Mouse (Mus musculus): Measurements from ENCODE around the gene Foxp2. TPM values are rescaled to one million over a fixed set of nuclear protein-coding genes. Genes with fewer than 3 reads are reported as not detected.

Foxp2 gene
- polyA plus RNA-seq, 1 experiment from 2014 or later, result 28.3 TPM

GRCm38 (mm10) chr6:15310671-15311070, 409.5 kb downstream of the Foxp2 start:
- H3K4me1 ChIP-seq, result peaks cover 8% of the 10 kb centered on the region
- no peaks in the 10 kb centered on the region for H3K27me3 ChIP-seq
- H3K9ac ChIP-seq, result peak overlapping the region; percentile 12; the same call in 1 of the 2 replicates
- WGBS, result 22% methylated on average over 5 of the region's 5 CpGs
- ATAC-seq, result peak; percentile 70
- H3K27ac ChIP-seq, result no peak overlapping the region; the same call in 1 of the 2 replicates
- H3K4me2 ChIP-seq, result peak overlapping the region; percentile 39
- no peak overlapping the region for H3K4me3 ChIP-seq
- H3K36me3 ChIP-seq (ENCODE audit: poor library complexity, severe bottlenecking), result no peaks in the 10 kb centered on the region
- no peaks in the 10 kb centered on the region for H3K9me3 ChIP-seq (replicated peaks)

DNA sequence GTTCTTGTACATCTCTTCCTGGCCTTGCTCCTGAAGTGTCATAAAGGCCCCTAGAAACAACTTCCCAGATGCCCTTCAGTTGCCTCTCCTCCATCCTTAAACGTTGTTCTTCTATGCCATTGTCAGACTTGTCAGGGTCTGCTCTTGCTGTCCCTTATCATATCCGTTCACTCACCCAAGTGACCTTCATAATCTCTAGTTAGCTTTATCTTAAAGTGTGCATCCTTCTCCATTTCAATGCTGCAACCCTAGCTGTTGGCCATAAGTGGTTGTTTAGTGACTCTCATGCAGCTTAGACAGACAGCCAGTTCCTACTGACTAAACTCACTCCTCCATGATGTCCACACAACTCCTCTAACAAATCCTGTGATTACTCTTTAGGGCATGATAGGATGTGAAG, 415.8 kb downstream of the Foxp2 start:
- no peak overlapping the region for H3K27ac ChIP-seq
- H3K9ac ChIP-seq, result no peak overlapping the region
- WGBS, result 93% methylated on average over 2 of the region's 2 CpGs
- peaks cover 8% of the 10 kb centered on the region for H3K4me1 ChIP-seq
- no peak for ATAC-seq
- H3K36me3 ChIP-seq (ENCODE audit: poor library complexity, severe bottlenecking), result no peaks in the 10 kb centered on the region
- H3K9me3 ChIP-seq (replicated peaks), result no peaks in the 10 kb centered on the region
- H3K27me3 ChIP-seq, result no peaks in the 10 kb centered on the region
- H3K4me2 ChIP-seq, result no peak overlapping the region
- no peak overlapping the region for H3K4me3 ChIP-seq

DNA sequence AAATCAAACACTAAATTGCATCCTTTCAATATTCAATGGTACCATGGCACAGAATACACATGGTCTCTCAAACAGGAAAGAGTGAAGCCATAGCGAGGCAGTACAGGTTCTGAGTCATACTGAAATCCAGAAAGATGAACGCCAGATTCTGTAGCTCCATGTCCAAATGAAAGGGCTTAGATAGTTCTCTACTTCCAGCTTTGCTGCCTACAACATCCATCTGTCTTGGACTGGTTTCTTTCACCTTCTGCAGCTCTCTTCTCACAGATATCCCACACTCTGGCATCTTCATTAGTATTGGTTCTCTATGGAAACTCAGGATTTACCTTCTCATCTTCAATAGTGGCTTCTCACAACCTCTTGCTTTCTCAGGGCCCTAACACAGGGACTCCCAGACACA, 417.2 kb downstream of the Foxp2 start:
- 93% methylated on average over 2 of the region's 2 CpGs for WGBS
- Histone ChIP-seq H3K36me3 (ENCODE audit: poor library complexity, severe bottlenecking) (no peaks in the 10 kb centered on the region), H3K27ac (no peak overlapping the region), H3K9ac (no peak overlapping the region), H3K4me1 (peaks cover 21% of the 10 kb centered on the region), H3K4me3 (no peak overlapping the region), H3K4me2 (no peak overlapping the region), H3K9me3 (replicated peaks) (no peaks in the 10 kb centered on the region), H3K27me3 (no peaks in the 10 kb centered on the region)
- no peak for ATAC-seq

DNA sequence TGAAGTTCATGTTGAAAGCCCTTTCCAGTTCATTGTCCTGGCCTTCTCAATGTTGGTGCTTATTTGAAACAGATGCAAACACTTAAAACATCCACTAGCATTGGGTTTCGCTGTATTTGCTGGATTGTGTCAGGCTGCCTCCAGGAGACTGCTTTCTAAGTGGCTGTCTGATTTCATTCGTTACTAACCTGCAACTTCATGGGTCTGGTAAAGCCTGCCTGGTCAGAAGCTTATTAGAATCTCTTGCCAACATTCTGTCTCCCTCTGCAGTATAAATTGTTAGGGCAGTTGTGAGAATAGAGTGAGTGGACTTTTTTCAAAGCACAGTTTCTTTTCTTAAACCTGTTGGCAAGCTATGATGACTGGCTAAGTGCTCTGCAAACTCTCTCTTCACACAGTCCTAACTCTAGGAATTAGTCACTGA, 420.4 kb downstream of the Foxp2 start:
- H3K27ac ChIP-seq, result no peak overlapping the region
- no peak overlapping the region for H3K4me2 ChIP-seq
- H3K4me3 ChIP-seq, result no peak overlapping the region
- H3K9ac ChIP-seq, result no peak overlapping the region
- peak; percentile 51; the same call in 1 of the 2 replicates for ATAC-seq
- 38% methylated on average over 2 of the region's 2 CpGs for WGBS
- peaks cover 25% of the 10 kb centered on the region for H3K4me1 ChIP-seq
- H3K9me3 ChIP-seq (replicated peaks), result no peaks in the 10 kb centered on the region
- no peaks in the 10 kb centered on the region for H3K27me3 ChIP-seq
- no peaks in the 10 kb centered on the region for H3K36me3 ChIP-seq (ENCODE audit: poor library complexity, severe bottlenecking)

DNA sequence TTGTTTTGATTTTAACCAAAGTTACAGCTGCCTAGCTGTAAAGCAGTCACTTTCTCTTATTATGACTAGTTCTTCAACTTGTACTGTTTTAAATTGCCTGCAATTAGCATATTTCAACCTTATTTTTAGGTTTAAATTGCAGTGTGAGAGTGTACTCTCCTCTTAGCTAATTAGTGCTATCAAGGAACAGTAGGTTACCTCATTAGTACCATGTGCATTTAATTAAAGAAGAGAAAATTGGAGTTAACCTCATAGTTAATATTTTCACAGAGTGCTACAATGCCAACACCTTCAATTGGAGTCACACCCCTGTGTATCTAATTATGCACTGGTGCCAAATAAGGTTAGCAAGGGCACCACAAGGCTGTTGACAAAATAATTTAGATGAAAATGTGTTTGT, 421.9 kb downstream of the Foxp2 start:
- Histone ChIP-seq H3K9me3 (replicated peaks) (no peaks in the 10 kb centered on the region), H3K36me3 (ENCODE audit: poor library complexity, severe bottlenecking) (no peaks in the 10 kb centered on the region), H3K27ac (no peak overlapping the region), H3K9ac (no peak overlapping the region), H3K4me3 (no peak overlapping the region), H3K4me1 (peaks cover 28% of the 10 kb centered on the region), H3K27me3 (no peaks in the 10 kb centered on the region), H3K4me2 (no peak overlapping the region)
- ATAC-seq, result peak; percentile 94

- H3K4me1 ChIP-seq, result no peaks in the 10 kb centered on the region
- 50% methylated on average over 3 of the region's 3 CpGs for WGBS
- ATAC-seq, result peak; percentile 88
Observed at GRCm38 (mm10) chr6:15347705-15348104, 446.6 kb downstream of the Foxp2 start.

DNA sequence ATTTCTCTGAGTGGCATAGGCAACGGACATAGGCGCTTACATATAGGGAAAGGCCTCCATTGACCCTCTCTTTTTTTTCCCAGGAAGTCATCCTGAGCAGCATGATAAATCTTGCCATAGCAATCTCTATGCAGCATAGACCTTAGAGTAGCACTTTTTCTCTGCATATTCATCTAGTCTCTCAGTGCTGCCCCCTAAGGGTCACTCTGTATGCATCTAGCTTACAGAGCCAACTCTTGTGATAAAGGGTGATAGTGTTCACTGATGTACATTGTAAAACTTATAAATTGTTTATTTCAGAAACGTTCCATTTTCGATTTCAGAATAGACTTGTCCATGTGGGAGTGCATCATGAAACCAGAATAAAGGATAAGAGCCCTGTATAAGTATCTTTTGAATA, 454.7 kb downstream of the Foxp2 start:
- Histone ChIP-seq H3K9me3 (replicated peaks) (no peaks in the 10 kb centered on the region), H3K36me3 (ENCODE audit: poor library complexity, severe bottlenecking) (no peaks in the 10 kb centered on the region), H3K4me2 (no peak overlapping the region), H3K4me1 (no peaks in the 10 kb centered on the region), H3K27me3 (no peaks in the 10 kb centered on the region), H3K9ac (no peak overlapping the region), H3K4me3 (no peak overlapping the region), H3K27ac (no peak overlapping the region)
- 85% methylated on average over 4 of the region's 4 CpGs for WGBS
- ATAC-seq, result no peak

More at GRCm38 (mm10) chr6:15347705-15348104, 446.6 kb downstream of the Foxp2 start:
- Histone ChIP-seq H3K9me3 (replicated peaks) (no peaks in the 10 kb centered on the region), H3K9ac (no peak overlapping the region), H3K4me2 (no peak overlapping the region), H3K4me3 (no peak overlapping the region), H3K36me3 (ENCODE audit: poor library complexity, severe bottlenecking) (no peaks in the 10 kb centered on the region), H3K27me3 (no peaks in the 10 kb centered on the region), H3K27ac (no peak overlapping the region)

- H3K9me3 ChIP-seq (replicated peaks), result no peaks in the 10 kb centered on the region
- ATAC-seq, result no peak
- no peak overlapping the region for H3K9ac ChIP-seq
- H3K36me3 ChIP-seq (ENCODE audit: poor library complexity, severe bottlenecking), result no peaks in the 10 kb centered on the region
- H3K4me1 ChIP-seq, result peaks cover 26% of the 10 kb centered on the region
- peak overlapping the region; percentile 48; the same call in 1 of the 2 replicates for H3K27ac ChIP-seq
- H3K4me3 ChIP-seq, result no peak overlapping the region
- H3K4me2 ChIP-seq, result no peak overlapping the region
- 35% methylated on average over 8 of the region's 8 CpGs for WGBS
- H3K27me3 ChIP-seq, result no peaks in the 10 kb centered on the region
Observed at GRCm38 (mm10) chr6:15370281-15370680, 469.1 kb downstream of the Foxp2 start.

GRCm38 (mm10) chr6:15370827-15371226, 469.7 kb downstream of the Foxp2 start:
- ATAC-seq, result no peak
- H3K4me3 ChIP-seq, result no peak overlapping the region
- no peaks in the 10 kb centered on the region for H3K27me3 ChIP-seq
- no peak overlapping the region for H3K9ac ChIP-seq
- peaks cover 26% of the 10 kb centered on the region for H3K4me1 ChIP-seq
- H3K36me3 ChIP-seq (ENCODE audit: poor library complexity, severe bottlenecking), result no peaks in the 10 kb centered on the region
- H3K9me3 ChIP-seq (replicated peaks), result no peaks in the 10 kb centered on the region
- 71% methylated on average over 4 of the region's 4 CpGs for WGBS
- no peak overlapping the region for H3K27ac ChIP-seq
- no peak overlapping the region for H3K4me2 ChIP-seq

DNA sequence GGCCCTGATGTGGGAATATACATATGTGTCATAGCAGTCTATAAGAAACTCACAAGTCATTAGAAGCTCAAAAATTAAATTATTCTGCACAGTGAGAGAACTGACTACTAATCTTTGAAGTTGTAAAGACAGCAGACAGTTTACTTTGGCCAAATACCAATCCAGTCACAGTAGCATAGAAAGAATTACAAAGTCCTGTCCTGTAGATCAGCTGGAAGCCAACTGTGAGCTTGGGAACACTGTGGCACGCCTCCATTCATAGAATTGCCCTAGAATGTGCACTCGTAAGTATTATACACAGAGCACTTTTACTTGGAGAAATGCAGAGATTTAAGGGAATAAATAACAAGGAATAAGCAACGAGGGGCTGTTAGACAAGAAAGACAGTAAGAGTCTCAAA, 472.5 kb downstream of the Foxp2 start:
- no peak overlapping the region for H3K27ac ChIP-seq
- ATAC-seq, result no peak
- WGBS, result 52% methylated on average over 3 of the region's 3 CpGs
- no peaks in the 10 kb centered on the region for H3K27me3 ChIP-seq
- peaks cover 38% of the 10 kb centered on the region for H3K4me1 ChIP-seq
- no peak overlapping the region for H3K4me2 ChIP-seq
- H3K9me3 ChIP-seq (replicated peaks), result no peaks in the 10 kb centered on the region
- no peak overlapping the region for H3K4me3 ChIP-seq
- H3K36me3 ChIP-seq (ENCODE audit: poor library complexity, severe bottlenecking), result no peaks in the 10 kb centered on the region
- H3K9ac ChIP-seq, result no peak overlapping the region

- 23% methylated on average over 5 of the region's 5 CpGs for WGBS
- Histone ChIP-seq H3K4me3 (no peak overlapping the region), H3K4me2 (no peak overlapping the region), H3K27me3 (no peaks in the 10 kb centered on the region), H3K9ac (no peak overlapping the region), H3K4me1 (peaks cover 26% of the 10 kb centered on the region), H3K27ac (0 out of 2 replicates have a peak overlapping the region, but pooled peaks have one; percentile 44), H3K9me3 (replicated peaks) (no peaks in the 10 kb centered on the region), H3K36me3 (ENCODE audit: poor library complexity, severe bottlenecking) (no peaks in the 10 kb centered on the region)
- ATAC-seq, result peak; percentile 88
Observed at GRCm38 (mm10) chr6:15378261-15378660, 477.1 kb downstream of the Foxp2 start.

- no peak overlapping the region for H3K9ac ChIP-seq
- H3K36me3 ChIP-seq (ENCODE audit: poor library complexity, severe bottlenecking), result peaks cover 4% of the 10 kb centered on the region; the same call in 1 of the 2 replicates
- no peak for ATAC-seq
- WGBS, result 33% methylated on average over 6 of the region's 6 CpGs
- no peak overlapping the region for H3K27ac ChIP-seq
- H3K9me3 ChIP-seq (replicated peaks), result no peaks in the 10 kb centered on the region
- H3K4me1 ChIP-seq, result peaks cover 35% of the 10 kb centered on the region
- no peak overlapping the region for H3K4me2 ChIP-seq
- no peak overlapping the region for H3K4me3 ChIP-seq
- H3K27me3 ChIP-seq, result no peaks in the 10 kb centered on the region
Observed at GRCm38 (mm10) chr6:15396462-15396861, 495.3 kb downstream of the Foxp2 start.

DNA sequence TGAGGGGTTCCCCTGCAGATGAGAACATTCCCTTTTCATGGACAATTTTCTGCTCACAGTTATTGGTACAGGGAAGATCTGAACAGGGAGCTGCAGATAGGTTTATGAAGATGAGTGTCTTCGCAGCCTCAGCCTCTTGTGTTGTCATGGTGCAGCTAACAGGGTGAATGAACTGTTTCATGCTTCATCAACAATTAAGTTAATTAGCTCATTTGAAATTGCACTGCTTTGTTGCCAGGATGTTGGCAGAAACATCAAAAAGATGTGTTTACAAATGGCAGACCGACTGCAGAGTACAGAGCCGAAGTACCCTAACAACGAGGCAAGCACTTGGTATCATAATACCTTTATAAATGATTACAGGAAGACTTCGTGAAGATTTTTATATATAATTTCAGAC, 496.3 kb downstream of the Foxp2 start:
- no peaks in the 10 kb centered on the region for H3K27me3 ChIP-seq
- no peak overlapping the region for H3K27ac ChIP-seq
- peak; percentile 86 for ATAC-seq
- peaks cover 4% of the 10 kb centered on the region; the same call in 1 of the 2 replicates for H3K36me3 ChIP-seq (ENCODE audit: poor library complexity, severe bottlenecking)
- H3K4me2 ChIP-seq, result no peak overlapping the region
- 9% methylated on average over 5 of the region's 5 CpGs for WGBS
- H3K4me3 ChIP-seq, result no peak overlapping the region
- no peak overlapping the region for H3K9ac ChIP-seq
- no peaks in the 10 kb centered on the region for H3K9me3 ChIP-seq (replicated peaks)
- H3K4me1 ChIP-seq, result peaks cover 41% of the 10 kb centered on the region
